Mouse (Mus musculus) bone marrow, adult 2 months (tissue): Measurements from ENCODE around the gene Specc1.

Source experiments
- CTCF ChIP-seq: fragments of 200-500 bp; IDR thresholded peaks from 2 replicates; pipeline ENCODE4 v1.5.1; 2011; ENCODE audit warnings: low read length, control low read depth; ENCODE audit not compliant: control insufficient read depth, insufficient read depth
- POLR2A ChIP-seq: fragments of 200-500 bp; IDR thresholded peaks from 2 replicates; pipeline ENCODE4 v1.6.1; 2011; ENCODE audit warnings: low read depth, mild to moderate bottlenecking, control low read depth, low read length, borderline replicate concordance; ENCODE audit not compliant: control insufficient read depth

GRCm38 (mm10) chr11:62015071-62015654, 58.6 kb downstream of the Specc1 start:
- TF ChIP-seq CTCF (no peak), POLR2A (no peak)
